Mouse (Mus musculus) hindbrain, embryonic 16.5 days (tissue): Measurements from ENCODE around the gene Lcn5. TPM values are rescaled to one million over a fixed set of nuclear protein-coding genes. Genes with fewer than 3 reads are reported as not detected.
A peak's percentile ranks its signal among the peaks of the same experiment; 100 is the strongest.

Experiments used
- ATAC-seq: fragments of 200-750 bp; cut with Nextera tagmentation; 2 replicates; pipeline ENCODE4 v1.8.0; 2017; ENCODE audit warnings: moderate TSS enrichment, moderate library complexity
- H3K27ac ChIP-seq: fragments of 300-500 bp; sonication (generic); 2 replicates; pipeline ENCODE4 v1.5.1; 2014; ENCODE audit warnings: low read depth, mild to moderate bottlenecking, control low read depth, low read length, moderate library complexity
- H3K27me3 ChIP-seq: fragments of 300-500 bp; sonication (generic); replicated peaks from 2 replicates; pipeline ENCODE4 v1.6.1; 2014; ENCODE audit warnings: low read length; ENCODE audit not compliant: control insufficient read depth, insufficient read depth
- H3K36me3 ChIP-seq: fragments of 300-500 bp; sonication (generic); 2 replicates; pipeline ENCODE4 v1.6.1; 2014; ENCODE audit warnings: mild to moderate bottlenecking, low read length, moderate library complexity, mixed read lengths; ENCODE audit not compliant: control insufficient read depth, insufficient read depth
- H3K4me1 ChIP-seq: fragments of 300-500 bp; sonication (generic); 2 replicates; pipeline ENCODE4 v1.6.1; 2014; ENCODE audit warnings: low read depth, low read length; ENCODE audit not compliant: control insufficient read depth, insufficient read depth
- H3K4me2 ChIP-seq: fragments of 300-500 bp; sonication (generic); 2 replicates; pipeline ENCODE4 v1.6.1; 2014; ENCODE audit warnings: mild to moderate bottlenecking, low read length, control low read depth, moderate library complexity
- H3K4me3 ChIP-seq: fragments of 300-500 bp; sonication (generic); 2 replicates; pipeline ENCODE4 v1.5.1; 2014; ENCODE audit warnings: mild to moderate bottlenecking, low read length, control low read depth, moderate library complexity
- H3K9ac ChIP-seq: fragments of 300-500 bp; sonication (generic); 2 replicates; pipeline ENCODE4 v1.6.1; 2014; ENCODE audit warnings: low read depth, mild to moderate bottlenecking, control low read depth, low read length, moderate library complexity
- H3K9me3 ChIP-seq: fragments of 300-500 bp; sonication (generic); 2 replicates; pipeline ENCODE4 v1.6.1; 2014; ENCODE audit warnings: mild to moderate bottlenecking, low read length, moderate library complexity; ENCODE audit not compliant: control insufficient read depth
- WGBS: fragments of 180-500 bp; shearing (Covaris S2); extraction: QIAGEN DNeasy Blood & Tissue Kit; methylation state at CpG from one replicate; pipeline ENCODE4 v1.1.7; 2014; 5-methylcytosine and 5-hydroxymethylcytosine counted together
- polyA plus RNA-seq: library from polyadenylated mRNA; unstranded; fragments of >200 nt; fragmentation: Nextera tagmentation; extraction: Ambion mirVana; gene quantifications from 2 replicates; pipeline ENCODE4 v1.2.1, GENCODE M21; 2015

Gene Lcn5
- not detected in 2 replicates for polyA plus RNA-seq

- H3K9ac ChIP-seq, result no peak within 1 kb of the TSS
- ATAC-seq, result no peak
- no peaks in the 10 kb centered on the region for H3K4me1 ChIP-seq
- H3K9me3 ChIP-seq, result no peaks in the 10 kb centered on the region
- no peak within 1 kb of the TSS for H3K27ac ChIP-seq
- no peaks in the 10 kb centered on the region for H3K36me3 ChIP-seq
- no peaks in the 10 kb centered on the region for H3K27me3 ChIP-seq
- no peak within 1 kb of the TSS for H3K4me3 ChIP-seq
- H3K4me2 ChIP-seq, result no peak within 1 kb of the TSS
These were observed at the start of gene Lcn5 for GRCm38 (mm10) chr2:25657652-25658051. TSS of gene Lcn5 (plus strand) at chr2:25657952.

GRCm38 (mm10) chr2:25608671-25609070 is 49.1 kb upstream of the Lcn5 start:
- no peak; the same call in 1 of the 2 replicates for ATAC-seq
- H3K4me1 ChIP-seq, result peaks cover 22% of the 10 kb centered on the region
- peak overlapping the region; percentile 93 for H3K27ac ChIP-seq
- H3K36me3 ChIP-seq, result no peaks in the 10 kb centered on the region
- H3K4me2 ChIP-seq, result peak overlapping the region; percentile 66
- no peaks in the 10 kb centered on the region for H3K9me3 ChIP-seq
- H3K4me3 ChIP-seq, result peak overlapping the region; percentile 100
- H3K27me3 ChIP-seq, result no peaks in the 10 kb centered on the region
- H3K9ac ChIP-seq, result peak overlapping the region; percentile 99
- WGBS, result 70% methylated on average over 10 of the region's 10 CpGs

DNA sequence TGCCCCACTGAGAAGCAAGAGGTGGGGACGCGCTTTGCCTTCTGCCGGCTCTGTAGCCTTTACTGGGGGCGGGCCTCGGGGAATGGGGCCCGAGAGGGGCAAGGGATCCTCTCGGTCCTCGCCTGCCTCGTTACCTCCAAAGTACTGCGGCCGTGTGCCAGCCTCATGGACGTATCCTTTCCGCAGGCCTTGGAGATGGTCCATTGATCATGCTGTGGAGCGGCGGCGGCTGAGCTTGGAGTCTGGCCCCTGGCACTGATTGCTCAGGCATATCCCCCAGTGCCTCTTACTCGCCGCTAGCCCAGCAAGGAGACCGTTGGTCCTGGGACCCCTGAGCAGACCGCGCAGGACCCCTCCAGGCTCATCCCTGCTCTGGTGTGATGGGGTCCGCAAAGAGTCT is 41.4 kb upstream of the Lcn5 start:
- WGBS, result 18% methylated on average over 22 of the region's 22 CpGs
- H3K4me2 ChIP-seq, result peak overlapping the region; percentile 11; the same call in 1 of the 2 replicates

GRCm38 (mm10) chr2:25617578-25617977 is 40.2 kb upstream of the Lcn5 start, which contains the start of gene Ccdc183:
TSS of gene Ccdc183 (minus strand) at chr2:25617678.
- Histone ChIP-seq H3K27me3 (peaks cover 21% of the 10 kb centered on the region), H3K9ac (no peak within 1 kb of the TSS), H3K4me1 (peaks cover 13% of the 10 kb centered on the region), H3K4me3 (no peak within 1 kb of the TSS), H3K27ac (no peak within 1 kb of the TSS), H3K36me3 (no peaks in the 10 kb centered on the region), H3K9me3 (no peaks in the 10 kb centered on the region), H3K4me2 (no peak within 1 kb of the TSS)
- no peak for ATAC-seq
- WGBS, result 86% methylated on average over 3 of the region's 3 CpGs

More for the DNA sequence above, 41.4 kb upstream of the Lcn5 start:
- no peak overlapping the region for H3K9ac ChIP-seq
- H3K27me3 ChIP-seq, result peaks cover 21% of the 10 kb centered on the region
- no peaks in the 10 kb centered on the region for H3K9me3 ChIP-seq
- ATAC-seq, result no peak
- peaks cover 9% of the 10 kb centered on the region for H3K4me1 ChIP-seq
- no peak overlapping the region for H3K27ac ChIP-seq
- H3K4me3 ChIP-seq, result peak overlapping the region; percentile 4; the same call in 1 of the 2 replicates
- no peaks in the 10 kb centered on the region for H3K36me3 ChIP-seq

DNA sequence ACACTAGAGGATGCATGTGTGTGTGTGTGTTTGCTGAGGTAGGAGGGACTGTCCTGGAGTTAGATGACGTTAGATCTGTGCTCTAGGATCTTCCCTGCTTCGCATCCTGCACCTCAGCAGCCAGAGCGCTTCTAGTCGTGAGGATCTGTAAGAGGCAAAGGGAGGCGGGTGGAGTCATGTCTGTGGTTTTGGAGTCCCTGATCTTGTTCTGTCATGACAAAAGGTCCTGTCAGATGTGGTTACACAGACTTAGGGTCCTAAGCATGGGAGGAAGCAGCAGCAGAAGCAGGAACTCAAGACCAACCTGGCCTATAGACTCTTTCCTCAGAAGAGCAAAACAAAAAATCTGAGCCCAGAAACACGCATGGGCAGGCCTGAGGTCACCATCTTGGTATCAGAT is 37.4 kb upstream of the Lcn5 start:
- Histone ChIP-seq H3K36me3 (no peaks in the 10 kb centered on the region), H3K27me3 (peaks cover 19% of the 10 kb centered on the region), H3K27ac (no peak overlapping the region), H3K9ac (no peak overlapping the region), H3K9me3 (no peaks in the 10 kb centered on the region), H3K4me3 (no peak overlapping the region), H3K4me2 (no peak overlapping the region), H3K4me1 (peaks cover 13% of the 10 kb centered on the region)
- WGBS, result 84% methylated on average over 6 of the region's 6 CpGs
- ATAC-seq, result no peak

DNA sequence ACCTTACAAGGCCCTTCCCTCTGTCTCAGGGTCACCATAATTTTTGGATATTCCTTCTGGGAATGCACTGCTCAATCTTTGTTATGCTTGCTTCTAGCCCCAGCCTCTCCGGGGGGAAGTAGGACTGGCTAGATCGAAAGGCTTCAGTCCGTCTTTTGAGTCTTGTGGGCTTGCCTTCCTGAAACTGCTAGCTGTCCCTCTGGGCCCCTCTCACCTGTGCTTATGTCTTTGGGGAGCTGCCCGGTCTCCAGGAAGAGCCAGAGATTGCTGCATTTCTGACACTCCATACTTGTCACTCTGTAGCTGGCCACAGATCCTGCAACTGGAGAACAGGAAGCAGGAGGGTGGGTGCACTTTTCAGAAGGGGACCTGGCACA is 36.9 kb upstream of the Lcn5 start:
- Histone ChIP-seq H3K27ac (no peak overlapping the region), H3K27me3 (peaks cover 14% of the 10 kb centered on the region), H3K9me3 (no peaks in the 10 kb centered on the region), H3K36me3 (no peaks in the 10 kb centered on the region), H3K4me2 (peak overlapping the region; percentile 89), H3K4me1 (peaks cover 13% of the 10 kb centered on the region), H3K9ac (peak overlapping the region; percentile 78; the same call in 1 of the 2 replicates), H3K4me3 (peak overlapping the region; percentile 63)
- no peak for ATAC-seq
- WGBS, result 88% methylated on average over 4 of the region's 4 CpGs

DNA sequence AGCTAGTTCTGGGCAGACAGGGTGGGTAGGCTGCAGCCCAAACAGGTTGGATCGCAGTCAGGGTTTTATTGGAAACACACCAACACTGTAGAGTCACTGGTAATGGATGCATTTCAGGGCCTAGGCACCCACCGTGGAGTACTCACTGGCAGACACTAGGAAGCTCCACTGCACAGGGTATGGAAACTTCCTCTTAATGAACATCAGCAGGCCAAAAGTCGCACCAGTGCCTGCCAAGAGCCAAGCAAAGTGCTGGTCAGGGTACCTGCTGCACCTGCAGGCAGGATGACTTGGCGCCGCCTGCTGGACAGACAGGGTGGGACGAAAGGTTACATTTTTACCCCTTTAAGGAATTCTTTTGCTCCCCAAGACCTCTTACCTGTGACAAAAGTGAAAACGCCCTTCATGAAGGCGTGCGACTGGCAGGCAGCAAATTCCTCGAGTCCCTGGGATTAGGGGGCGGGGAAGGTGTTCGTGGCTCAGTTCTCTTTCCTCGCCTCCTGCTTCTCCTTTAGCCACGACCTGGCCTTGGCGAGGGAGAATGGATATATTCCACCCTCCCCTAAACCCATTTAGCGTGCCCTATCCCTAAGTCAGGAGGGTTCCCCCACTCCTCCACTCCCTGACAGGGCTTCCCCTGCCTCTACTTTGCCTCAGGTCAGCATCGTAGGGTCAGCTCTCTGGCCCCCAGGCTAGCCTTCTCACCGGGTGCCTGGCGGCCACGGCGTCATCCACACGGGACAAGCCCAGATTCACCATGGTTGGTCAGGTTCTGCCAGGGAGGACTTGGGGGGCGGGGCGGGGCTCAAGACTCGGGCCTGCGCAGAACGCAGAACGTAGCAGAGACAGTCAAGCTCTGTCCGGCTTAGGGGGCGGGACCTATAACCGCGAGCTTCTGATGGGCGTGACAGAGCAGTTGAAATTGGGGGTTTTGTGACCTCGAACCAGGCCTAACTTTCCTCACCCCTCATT is 36.2 kb upstream of the Lcn5 start, which contains the start of gene Tmem141:
Tmem141 (minus strand) TSS at position 777 of the 972 bp plus-strand sequence.
- H3K4me1 ChIP-seq, result peaks cover 10% of the 10 kb centered on the region
- peak; percentile 95 for ATAC-seq
- peak within 1 kb of the TSS; percentile 63 for H3K4me3 ChIP-seq
- peak within 1 kb of the TSS; percentile 78 for H3K9ac ChIP-seq
- peak within 1 kb of the TSS; percentile 89 for H3K4me2 ChIP-seq
- peaks cover 8% of the 10 kb centered on the region for H3K27me3 ChIP-seq
- 6% methylated on average over 34 of the region's 34 CpGs for WGBS
- no peaks in the 10 kb centered on the region for H3K9me3 ChIP-seq
- peak within 1 kb of the TSS; percentile 74 for H3K27ac ChIP-seq
- no peaks in the 10 kb centered on the region for H3K36me3 ChIP-seq

DNA sequence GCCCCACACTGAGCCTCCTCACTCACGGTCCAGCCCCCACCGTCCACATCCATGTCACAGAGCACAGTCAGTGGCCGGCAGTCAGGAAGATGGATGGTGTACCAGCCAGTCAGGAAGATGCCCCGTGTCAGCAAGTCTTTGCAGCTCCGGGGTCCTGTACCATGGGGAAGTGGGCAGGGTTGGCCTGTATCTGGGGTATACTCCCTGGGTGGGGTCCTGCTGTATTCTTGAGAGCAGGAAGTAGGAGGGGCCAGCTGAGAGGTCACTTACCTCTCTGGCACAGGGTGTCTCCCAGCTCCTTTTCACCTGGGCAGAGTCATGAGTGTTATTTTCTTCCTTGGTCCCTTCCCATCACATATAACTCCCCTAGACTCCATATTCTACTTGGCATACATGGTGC is 31.8 kb upstream of the Lcn5 start:
- Histone ChIP-seq H3K4me2 (no peak overlapping the region), H3K9ac (no peak overlapping the region), H3K4me1 (peaks cover 7% of the 10 kb centered on the region), H3K9me3 (no peaks in the 10 kb centered on the region), H3K27ac (no peak overlapping the region), H3K4me3 (no peak overlapping the region), H3K27me3 (no peaks in the 10 kb centered on the region), H3K36me3 (no peaks in the 10 kb centered on the region)
- 47% methylated on average over 5 of the region's 5 CpGs for WGBS
- no peak for ATAC-seq

DNA sequence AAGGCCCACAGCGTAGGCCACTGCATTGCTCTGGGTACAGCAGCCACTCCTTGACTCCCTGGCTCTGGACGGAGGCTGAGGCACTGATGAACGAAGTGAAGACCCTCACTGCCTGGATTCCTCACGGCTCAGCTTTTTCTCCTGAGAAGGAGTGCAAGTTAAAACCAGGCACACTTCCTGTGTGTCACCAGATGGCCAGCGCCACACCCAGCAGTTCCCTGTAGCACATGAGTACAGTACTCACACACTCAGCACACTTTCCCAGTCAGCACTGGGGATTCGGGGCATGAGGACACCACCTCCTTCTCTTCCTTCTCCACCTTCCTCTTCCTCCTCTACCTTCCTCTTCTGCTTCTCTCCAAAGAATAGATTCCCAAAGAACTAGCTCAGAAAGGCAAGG is 29.9 kb upstream of the Lcn5 start, which contains the start of gene Fcna:
Fcna (minus strand) TSS at position 220 of the 400 bp plus-strand sequence.
- no peaks in the 10 kb centered on the region for H3K36me3 ChIP-seq
- ATAC-seq, result no peak
- H3K4me3 ChIP-seq, result no peak within 1 kb of the TSS
- H3K4me2 ChIP-seq, result no peak within 1 kb of the TSS
- WGBS, result 78% methylated on average over 6 of the region's 6 CpGs
- no peaks in the 10 kb centered on the region for H3K27me3 ChIP-seq
- no peak within 1 kb of the TSS for H3K9ac ChIP-seq
- H3K9me3 ChIP-seq, result no peaks in the 10 kb centered on the region
- no peak within 1 kb of the TSS for H3K27ac ChIP-seq
- no peaks in the 10 kb centered on the region for H3K4me1 ChIP-seq
